Mouse (Mus musculus) forebrain, embryonic 12.5 days (tissue): ENCODE results near the gene Slx4. TPM values are rescaled to one million over a fixed set of nuclear protein-coding genes. Genes with fewer than 3 reads are reported as not detected.

Experiments
- ATAC-seq: fragments of 200-750 bp; cut with Nextera tagmentation; 2 replicates; pipeline ENCODE4 v1.8.0; 2017; ENCODE audit warnings: moderate TSS enrichment; ENCODE audit not compliant: low FRiP score
- H3K27ac ChIP-seq: fragments of 300-500 bp; sonication (generic); 2 replicates; pipeline ENCODE4 v1.5.1; 2016; ENCODE audit warnings: mild to moderate bottlenecking
- H3K27me3 ChIP-seq: fragments of 300-500 bp; sonication (generic); 2 replicates; pipeline ENCODE4 v1.6.1; 2016; ENCODE audit warnings: mild to moderate bottlenecking
- H3K36me3 ChIP-seq: fragments of 300-500 bp; sonication (generic); replicated peaks from 2 replicates; pipeline ENCODE4 v1.6.1; 2016; ENCODE audit warnings: mild to moderate bottlenecking
- H3K4me1 ChIP-seq: fragments of 300-500 bp; sonication (generic); 2 replicates; pipeline ENCODE4 v1.6.1; 2016
- H3K4me2 ChIP-seq: fragments of 300-500 bp; sonication (generic); 2 replicates; pipeline ENCODE4 v1.6.1; 2016; ENCODE audit warnings: mild to moderate bottlenecking, moderate library complexity
- H3K4me3 ChIP-seq: fragments of 300-500 bp; sonication (generic); replicated peaks from 2 replicates; pipeline ENCODE4 v1.5.1; 2016; ENCODE audit warnings: mild to moderate bottlenecking
- H3K9ac ChIP-seq: fragments of 300-500 bp; sonication (generic); 2 replicates; pipeline ENCODE4 v1.6.1; 2016; ENCODE audit warnings: mild to moderate bottlenecking
- H3K9me3 ChIP-seq: fragments of 300-500 bp; sonication (generic); 2 replicates; pipeline ENCODE4 v1.6.1; 2016
- WGBS: fragments of 180-500 bp; shearing (Covaris S2); methylation state at CpG from one replicate; pipeline ENCODE4 v1.1.7; 2016; 5-methylcytosine and 5-hydroxymethylcytosine counted together
- polyA plus RNA-seq: library from polyadenylated mRNA; unstranded; fragments of >200 nt; fragmentation: Nextera tagmentation; extraction: Ambion mirVana; gene quantifications from 2 replicates; pipeline ENCODE4 v1.2.1, GENCODE M21; 2016

Slx4 gene
- polyA plus RNA-seq, 1 experiment from 2014 or later, result 29.5 TPM

GRCm38 (mm10) chr16:3933536-3933935 is 70.0 kb downstream of the Slx4 start:
- H3K27me3 ChIP-seq, result no peaks in the 10 kb centered on the region
- no peak overlapping the region for H3K9ac ChIP-seq
- H3K9me3 ChIP-seq, result no peaks in the 10 kb centered on the region
- H3K4me2 ChIP-seq, result no peak overlapping the region
- WGBS, result 89% methylated on average over 6 of the region's 6 CpGs
- H3K4me3 ChIP-seq, result no peak overlapping the region
- peaks cover 73% of the 10 kb centered on the region for H3K36me3 ChIP-seq
- no peak overlapping the region for H3K27ac ChIP-seq
- ATAC-seq, result no peak
- H3K4me1 ChIP-seq, result no peaks in the 10 kb centered on the region

GRCm38 (mm10) chr16:3929151-3929550 is 74.4 kb downstream of the Slx4 start:
- Histone ChIP-seq H3K9me3 (no peaks in the 10 kb centered on the region), H3K36me3 (peaks cover 67% of the 10 kb centered on the region), H3K27ac (no peak overlapping the region), H3K4me2 (no peak overlapping the region), H3K27me3 (no peaks in the 10 kb centered on the region), H3K4me1 (no peaks in the 10 kb centered on the region), H3K4me3 (no peak overlapping the region), H3K9ac (no peak overlapping the region)
- ATAC-seq, result no peak
- WGBS, result 80% methylated on average over 7 of the region's 7 CpGs

Other genes starting within 250 kb of the Slx4 start
- 0.60 and 1.1 TPM in 2 replicates for gene Olfr15, start 172.9 kb downstream of the Slx4 start, polyA plus RNA-seq
- 1.8 and 2.2 TPM in 2 replicates for gene Zfp174, start 156.5 kb downstream of the Slx4 start, polyA plus RNA-seq
- gene Naa60, start 131.4 kb downstream of the Slx4 start, polyA plus RNA-seq, result 60.6 and 65.2 TPM in 2 replicates
- gene Zfp597, start 119.2 kb downstream of the Slx4 start, polyA plus RNA-seq, result 9.7 and 12.9 TPM in 2 replicates
- 1.5 and 3.9 TPM in 2 replicates for gene Gm20695, start 119.1 kb downstream of the Slx4 start, polyA plus RNA-seq
- gene 1700037C18Rik, start 95.1 kb downstream of the Slx4 start, polyA plus RNA-seq, result 8.2 and 9.2 TPM in 2 replicates
- 25.5 and 28.1 TPM in 2 replicates for gene Cluap1, start 95.0 kb downstream of the Slx4 start, polyA plus RNA-seq
- 0.41 and 0.83 TPM in 2 replicates for gene Nlrc3, start 27.1 kb downstream of the Slx4 start, polyA plus RNA-seq
- 4.2 and 6.7 TPM in 2 replicates for gene Dnase1, start 33.2 kb upstream of the Slx4 start, polyA plus RNA-seq
- gene Trap1, start 74.1 kb upstream of the Slx4 start, polyA plus RNA-seq, result 63.1 and 68.3 TPM in 2 replicates
- 44.7 and 50.1 TPM in 2 replicates for gene Crebbp, start 210.2 kb upstream of the Slx4 start, polyA plus RNA-seq